Mouse (Mus musculus): Measurements from ENCODE around the gene Olfr1414. TPM values are rescaled to one million over a fixed set of nuclear protein-coding genes. Genes with fewer than 3 reads are reported as not detected.
"Not testable (repeated sequence)": the region's sequence is repeated elsewhere in the genome, so short reads cannot be mapped to it uniquely, and the experiment has no call there.

Olfr1414 gene
- polyA plus RNA-seq, 1 experiment, result not detected

DNA sequence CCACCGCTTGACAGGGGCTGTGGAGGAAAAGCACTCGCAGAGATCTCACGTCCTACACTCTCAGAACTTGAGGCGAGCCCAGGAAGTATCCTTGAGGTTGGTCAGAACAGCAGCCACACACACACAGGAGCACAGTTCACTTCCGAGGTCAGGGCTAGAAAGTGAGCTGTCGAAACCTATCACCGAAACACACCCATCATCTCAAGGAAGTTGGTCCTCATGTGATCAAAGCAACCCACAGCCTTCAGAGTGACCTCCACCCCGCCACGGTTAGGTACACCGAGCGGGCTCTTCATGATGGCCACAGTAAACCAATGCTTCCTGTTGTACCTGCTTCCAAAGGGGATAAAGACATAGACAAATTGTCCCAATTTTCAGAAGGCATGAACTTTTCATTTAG lies 3.1 kb downstream of the Olfr1414 start:
- no peak overlapping the region for H3K27ac ChIP-seq (ENCODE audit: insufficient read depth, low read length)
- no peaks in the 10 kb centered on the region for H3K27me3 ChIP-seq (ENCODE audit: control insufficient read depth, insufficient read depth, low read length)
- 63% methylated on average over 11 of the region's 11 CpGs for WGBS
- H3K4me1 ChIP-seq (ENCODE audit: control insufficient read depth, insufficient read depth, insufficient read length), result no peaks in the 10 kb centered on the region
- TF ChIP-seq CTCF (IDR thresholded peaks at IDR 0.05; ENCODE audit: extremely low read depth, insufficient read depth, insufficient read length, insufficient replicate concordance) (no peak), POLR2A (IDR thresholded peaks at IDR 0.05; ENCODE audit: low read depth, low read length) (no peak)
- no peak overlapping the region for H3K4me3 ChIP-seq (ENCODE audit: extremely low read depth, insufficient read depth, insufficient read length)
- H3K36me3 ChIP-seq (ENCODE audit: control insufficient read depth, insufficient read depth, low read length), result no peaks in the 10 kb centered on the region
- DNase-seq (ENCODE audit: low read depth in 1 of 2, low spot score in 2 of 2), result no peak

DNA sequence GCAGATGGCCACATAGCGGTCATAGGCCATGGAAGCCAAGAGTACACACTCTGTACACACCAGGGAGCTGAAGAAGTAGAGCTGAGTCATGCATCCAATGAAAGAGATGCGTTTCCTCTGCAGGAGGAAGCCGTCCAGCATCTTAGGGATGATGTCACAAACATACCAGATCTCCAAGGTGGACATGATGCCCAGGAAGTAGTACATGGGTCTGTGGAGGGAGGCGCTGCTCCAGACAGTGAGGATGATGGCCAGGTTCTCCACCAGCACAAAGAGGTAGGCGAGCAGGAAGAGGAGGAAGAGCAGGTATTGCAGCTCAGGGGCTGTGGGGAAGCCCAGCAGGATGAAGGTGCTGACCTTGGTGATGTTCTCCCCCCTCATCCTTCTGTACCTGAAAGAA lies 6.8 kb downstream of the Olfr1414 start:
- H3K4me3 ChIP-seq (ENCODE audit: extremely low read depth, insufficient read depth, insufficient read length); H3K27ac ChIP-seq (ENCODE audit: insufficient read depth, low read length); H3K4me1 ChIP-seq (ENCODE audit: control insufficient read depth, insufficient read depth, insufficient read length); H3K27me3 ChIP-seq (ENCODE audit: control insufficient read depth, insufficient read depth, low read length); H3K36me3 ChIP-seq (ENCODE audit: control insufficient read depth, insufficient read depth, low read length); DNase-seq (ENCODE audit: low read depth in 1 of 2, low spot score in 2 of 2): not testable (repeated sequence)
- 81% methylated on average over 5 of the region's 5 CpGs for whole genome bisulfite sequencing

DNA sequence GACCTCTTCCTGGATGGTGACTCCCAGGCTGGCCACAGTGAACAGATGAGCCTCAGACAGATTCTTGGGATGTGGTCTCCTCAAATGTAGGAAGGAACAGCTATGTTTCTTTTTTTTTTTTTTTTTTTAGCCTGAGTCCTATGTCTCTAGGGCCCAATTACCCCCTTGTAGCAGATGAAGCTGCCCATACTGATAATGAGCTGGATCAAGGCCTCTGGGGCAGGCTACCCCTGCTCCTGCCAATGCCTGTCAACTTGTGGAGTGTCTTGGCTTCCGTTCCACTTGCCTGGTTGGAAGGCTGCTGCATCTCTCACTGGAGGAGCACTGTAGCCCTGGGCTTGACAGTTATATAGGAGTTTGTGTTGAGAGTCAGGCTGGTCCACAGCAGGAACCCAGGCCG lies 22.5 kb downstream of the Olfr1414 start, which contains the start of gene Olfr1415:
Gene Olfr1415, minus strand, starts transcription at position 101 of the 400 bp plus-strand sequence.
- no peak within 1 kb of the TSS for H3K4me3 ChIP-seq (ENCODE audit: extremely low read depth, insufficient read depth, insufficient read length)
- no peaks in the 10 kb centered on the region for H3K36me3 ChIP-seq (ENCODE audit: control insufficient read depth, insufficient read depth, low read length)
- 82% methylated on average over 2 of the region's 2 CpGs for WGBS
- no peak for DNase-seq (ENCODE audit: low read depth in 1 of 2, low spot score in 2 of 2)
- no peak within 1 kb of the TSS for H3K27ac ChIP-seq (ENCODE audit: insufficient read depth, low read length)
- H3K27me3 ChIP-seq (ENCODE audit: control insufficient read depth, insufficient read depth, low read length), result no peaks in the 10 kb centered on the region
- no peaks in the 10 kb centered on the region for H3K4me1 ChIP-seq (ENCODE audit: control insufficient read depth, insufficient read depth, insufficient read length)
- TF ChIP-seq POLR2A (IDR thresholded peaks at IDR 0.05; ENCODE audit: low read depth, low read length), result no peak
- no peak for TF ChIP-seq CTCF (IDR thresholded peaks at IDR 0.05; ENCODE audit: extremely low read depth, insufficient read depth, insufficient read length, insufficient replicate concordance)

DNA sequence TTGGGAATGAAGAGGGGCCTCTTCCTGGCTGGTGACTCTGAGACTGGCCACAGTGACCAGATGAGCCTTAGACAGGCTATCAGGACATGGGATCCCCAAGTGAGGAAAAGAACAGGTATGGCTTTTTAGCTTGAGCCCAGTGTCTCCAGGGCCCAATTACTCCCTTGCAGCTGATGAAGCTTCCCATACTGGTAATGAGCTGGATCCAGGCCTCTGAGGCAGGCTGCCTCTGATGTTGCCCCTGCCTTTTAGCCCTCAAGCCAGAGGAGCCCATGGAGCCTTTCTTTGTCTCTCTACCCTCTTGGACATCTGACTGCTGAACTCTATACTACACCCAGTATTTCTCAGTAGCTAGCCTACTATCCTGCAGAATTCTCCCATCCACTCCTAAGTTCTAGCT lies 33.4 kb downstream of the Olfr1414 start, which contains the start of gene Olfr1416:
Gene Olfr1416, minus strand, starts transcription at position 101 of the 400 bp plus-strand sequence.
- Histone ChIP-seq H3K36me3 (ENCODE audit: control insufficient read depth, insufficient read depth, low read length) (no peaks in the 10 kb centered on the region), H3K4me3 (ENCODE audit: extremely low read depth, insufficient read depth, insufficient read length) (no peak within 1 kb of the TSS), H3K4me1 (ENCODE audit: control insufficient read depth, insufficient read depth, insufficient read length) (no peaks in the 10 kb centered on the region), H3K27ac (ENCODE audit: insufficient read depth, low read length) (no peak within 1 kb of the TSS), H3K27me3 (ENCODE audit: control insufficient read depth, insufficient read depth, low read length) (no peaks in the 10 kb centered on the region; the same call in 1 of the 2 replicates)
- DNase-seq (ENCODE audit: low read depth in 1 of 2, low spot score in 2 of 2), result no peak
- no peak for TF ChIP-seq CTCF (IDR thresholded peaks at IDR 0.05; ENCODE audit: extremely low read depth, insufficient read depth, insufficient read length, insufficient replicate concordance)
- no peak for TF ChIP-seq POLR2A (IDR thresholded peaks at IDR 0.05; ENCODE audit: low read depth, low read length)

DNA sequence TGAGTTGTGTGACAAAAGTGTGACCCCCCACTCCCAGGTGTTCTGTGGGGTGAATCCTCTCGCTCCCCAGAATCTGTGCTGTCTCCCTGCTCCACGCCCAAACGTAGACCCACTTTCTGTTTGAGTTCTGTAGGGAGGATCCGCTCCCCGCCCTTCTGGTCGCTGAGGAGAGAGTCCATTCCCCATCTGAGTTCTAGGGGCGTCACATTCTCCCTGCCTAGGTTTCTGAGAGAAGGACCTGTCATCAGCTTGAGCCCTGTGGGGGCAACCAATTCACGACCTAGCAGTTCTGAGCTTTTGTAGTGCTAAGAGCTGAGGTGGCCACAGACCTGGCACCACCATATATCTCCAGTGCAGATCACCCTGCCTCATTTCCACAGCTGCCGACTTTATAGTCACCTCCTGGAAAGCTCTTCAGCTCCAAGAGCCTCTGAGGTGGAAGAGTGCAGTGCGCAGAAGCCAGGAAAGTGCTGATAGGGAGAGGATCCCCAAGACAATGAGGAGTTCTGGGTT lies 44.3 kb downstream of the Olfr1414 start:
- H3K27ac ChIP-seq (ENCODE audit: insufficient read depth, low read length), result peak overlapping the region; percentile 79
- peak in 1 of 2 experiments; percentile 18 for DNase-seq (ENCODE audit: low read depth in 1 of 2, low spot score in 2 of 2)
- WGBS, result 3% methylated on average over 10 of the region's 10 CpGs
- H3K36me3 ChIP-seq (ENCODE audit: control insufficient read depth, insufficient read depth, low read length), result peaks cover 8% of the 10 kb centered on the region; the same call in 1 of the 2 replicates
- TF ChIP-seq CTCF (IDR thresholded peaks at IDR 0.05; ENCODE audit: extremely low read depth, insufficient read depth, insufficient read length, insufficient replicate concordance) (no peak), POLR2A (IDR thresholded peaks at IDR 0.05; ENCODE audit: low read depth, low read length) (no peak)
- H3K4me1 ChIP-seq (ENCODE audit: control insufficient read depth, insufficient read depth, insufficient read length), result peaks cover 10% of the 10 kb centered on the region; the same call in 1 of the 2 replicates
- peak overlapping the region; percentile 94 for H3K4me3 ChIP-seq (ENCODE audit: extremely low read depth, insufficient read depth, insufficient read length)
- H3K27me3 ChIP-seq (ENCODE audit: control insufficient read depth, insufficient read depth, low read length), result no peaks in the 10 kb centered on the region

DNA sequence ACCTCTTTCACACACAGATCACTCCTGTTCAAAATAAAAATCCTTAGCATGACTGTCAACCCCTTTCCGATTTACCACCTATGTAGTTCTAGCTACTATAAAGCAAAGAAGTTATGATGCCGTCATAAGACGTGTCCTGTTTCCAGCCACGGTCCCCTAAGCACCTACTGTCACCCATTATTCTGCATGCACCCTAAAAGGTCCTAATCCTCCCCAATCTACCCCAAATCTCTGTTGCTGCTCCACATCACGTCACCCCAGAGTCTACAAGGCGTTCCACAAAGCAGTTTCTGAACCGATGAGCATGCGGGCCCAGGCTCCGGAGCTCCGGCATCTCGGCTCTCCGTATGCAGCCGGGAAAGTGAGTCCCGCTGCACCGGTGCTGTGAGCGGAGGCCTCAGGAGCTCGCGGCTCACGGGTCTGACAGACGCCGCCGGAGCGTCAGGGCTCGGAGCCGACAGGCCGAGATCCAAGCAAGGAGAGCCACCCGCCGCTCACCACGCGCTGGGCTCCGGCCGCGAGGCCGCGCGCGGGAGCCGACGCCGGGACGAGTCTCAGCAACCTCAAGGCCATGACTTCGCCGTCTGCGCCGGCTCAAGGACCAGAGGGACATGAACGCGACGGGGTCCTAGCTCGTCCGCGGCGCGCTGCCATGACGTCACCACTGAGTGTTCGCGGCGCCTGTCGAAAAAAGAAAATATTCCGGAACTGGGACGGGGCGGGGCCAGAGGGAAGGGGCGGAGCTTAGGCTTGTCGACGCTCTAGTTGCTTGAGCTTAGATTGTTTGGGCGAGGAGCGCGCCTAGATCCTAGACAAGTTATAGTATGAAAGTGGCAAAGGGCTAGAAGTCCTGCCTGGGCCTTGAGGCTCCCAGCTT lies 45.1 kb downstream of the Olfr1414 start, which contains the start of gene Ndufa10:
Gene Ndufa10, minus strand, starts transcription at position 696 of the 877 bp plus-strand sequence.
- H3K27ac ChIP-seq (ENCODE audit: insufficient read depth, low read length), result peak within 1 kb of the TSS; percentile 79
- H3K27me3 ChIP-seq (ENCODE audit: control insufficient read depth, insufficient read depth, low read length), result no peaks in the 10 kb centered on the region
- peaks cover 12% of the 10 kb centered on the region; the same call in 1 of the 2 replicates for H3K4me1 ChIP-seq (ENCODE audit: control insufficient read depth, insufficient read depth, insufficient read length)
- peaks cover 10% of the 10 kb centered on the region; the same call in 1 of the 2 replicates for H3K36me3 ChIP-seq (ENCODE audit: control insufficient read depth, insufficient read depth, low read length)
- 0 out of 2 replicates have a peak, but pooled peaks have one; percentile 6 for TF ChIP-seq POLR2A (IDR thresholded peaks at IDR 0.05; ENCODE audit: low read depth, low read length)
- TF ChIP-seq CTCF (IDR thresholded peaks at IDR 0.05; ENCODE audit: extremely low read depth, insufficient read depth, insufficient read length, insufficient replicate concordance), result no peak
- 1% methylated on average over 67 of the region's 67 CpGs for WGBS
- H3K4me3 ChIP-seq (ENCODE audit: extremely low read depth, insufficient read depth, insufficient read length), result peak within 1 kb of the TSS; percentile 94
- DNase-seq (ENCODE audit: low read depth in 1 of 2, low spot score in 2 of 2), result peak; percentile 87 to 88
